Mouse (Mus musculus) ES-Bruce4 (cell line): ENCODE measurements around the gene Olfr344. TPM values are rescaled to one million over a fixed set of nuclear protein-coding genes. Genes with fewer than 3 reads are reported as not detected.

Experiments
- H3K27ac ChIP-seq: 2 replicates; pipeline ENCODE4 v1.5.1; 2012; ENCODE audit warnings: low read length, inconsistent platforms; ENCODE audit not compliant: insufficient read depth
- H3K27me3 ChIP-seq: 2 replicates; pipeline ENCODE4 v1.6.1; 2012; ENCODE audit warnings: mild to moderate bottlenecking, low read length, inconsistent platforms; ENCODE audit not compliant: control insufficient read depth, poor library complexity, insufficient read depth, severe bottlenecking
- H3K36me3 ChIP-seq: 2 replicates; pipeline ENCODE4 v1.6.1; 2012; ENCODE audit warnings: inconsistent platforms, mild to moderate bottlenecking, low read length, moderate library complexity; ENCODE audit not compliant: control insufficient read depth, poor library complexity, insufficient read depth, severe bottlenecking
- H3K4me1 ChIP-seq: one replicate; pipeline ENCODE4 v1.8.1; 2011; ENCODE audit warnings: low read length; ENCODE audit not compliant: control insufficient read depth, insufficient read depth
- H3K4me3 ChIP-seq: 2 replicates; pipeline ENCODE4 v1.5.1; 2011; ENCODE audit warnings: low read depth, mild to moderate bottlenecking, low read length
- H3K9ac ChIP-seq: 2 replicates; pipeline ENCODE4 v1.6.1; 2012; ENCODE audit warnings: low read depth, mild to moderate bottlenecking, inconsistent platforms; ENCODE audit not compliant: poor library complexity, severe bottlenecking
- H3K9me3 ChIP-seq: replicated peaks from 2 replicates; pipeline ENCODE4 v1.6.1; 2012; ENCODE audit warnings: mild to moderate bottlenecking, low read length, inconsistent platforms; ENCODE audit not compliant: control insufficient read depth, poor library complexity, insufficient read depth, severe bottlenecking
- CTCF ChIP-seq: IDR thresholded peaks from one replicate; pipeline ENCODE4 v1.8.1; 2011; ENCODE audit warnings: low read depth, low read length
- EP300 ChIP-seq: IDR thresholded peaks from 2 replicates; pipeline ENCODE4 v1.6.1; 2011; ENCODE audit warnings: low read depth, low read length; ENCODE audit not compliant: insufficient read depth
- POLR2A ChIP-seq: IDR thresholded peaks from one replicate; pipeline ENCODE4 v1.8.1; 2011; ENCODE audit warnings: low read length; ENCODE audit not compliant: insufficient read depth
- polyA plus RNA-seq: library from polyadenylated mRNA; stranded (reverse); fragments of >200 nt; gene quantifications from 2 replicates; pipeline ENCODE4 v1.2.4, GENCODE M21; 2011; ENCODE audit warnings: low read depth; ENCODE audit not compliant: missing spikeins, insufficient read depth, insufficient read length

Olfr344 gene
- 0.10 TPM in 1 of 2 replicates, not detected in the other for polyA plus RNA-seq

- TF ChIP-seq POLR2A (no peak), EP300 (no peak), CTCF (no peak)
- H3K27ac ChIP-seq: no peak within 1 kb of the TSS
- no peaks in the 10 kb centered on the region for H3K27me3 ChIP-seq
- no peaks in the 10 kb centered on the region for H3K9me3 ChIP-seq
- H3K4me3 ChIP-seq: no peak within 1 kb of the TSS
- H3K36me3 ChIP-seq: no peaks in the 10 kb centered on the region
- no peaks in the 10 kb centered on the region for H3K4me1 ChIP-seq
- H3K9ac ChIP-seq: no peak within 1 kb of the TSS
These were observed at the start of gene Olfr344 for GRCm38 (mm10) chr2:36566362-36566761. Olfr344 (plus strand) TSS chr2:36566662.

DNA sequence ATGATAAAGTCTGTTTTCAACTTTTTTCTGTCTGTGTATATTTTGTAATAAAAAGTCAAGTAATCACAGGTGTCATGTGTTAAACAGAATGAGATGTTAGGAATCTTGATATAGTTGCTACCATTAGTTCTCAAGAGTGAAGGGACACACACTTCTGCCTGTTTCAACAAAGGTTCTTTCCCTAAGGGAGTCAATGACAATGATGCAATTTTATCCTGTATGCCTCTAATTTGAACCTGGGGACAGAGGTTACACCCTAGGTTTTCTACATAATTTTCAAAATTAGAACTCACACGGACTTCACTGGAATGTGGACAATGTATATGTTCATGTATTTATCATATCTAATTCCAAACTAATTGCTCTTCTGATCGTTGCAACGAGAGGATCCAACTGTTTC lies 41.8 kb upstream of the Olfr344 start, which contains the start of gene Olfr342:
Olfr342 (plus strand) TSS at position 301 of the 400 bp plus-strand sequence.
- TF ChIP-seq CTCF (no peak), POLR2A (no peak), EP300 (no peak)
- Histone ChIP-seq H3K9me3 (no peaks in the 10 kb centered on the region), H3K36me3 (no peaks in the 10 kb centered on the region), H3K27me3 (no peaks in the 10 kb centered on the region), H3K4me3 (no peak within 1 kb of the TSS), H3K9ac (no peak within 1 kb of the TSS), H3K4me1 (no peaks in the 10 kb centered on the region), H3K27ac (no peak within 1 kb of the TSS)

DNA sequence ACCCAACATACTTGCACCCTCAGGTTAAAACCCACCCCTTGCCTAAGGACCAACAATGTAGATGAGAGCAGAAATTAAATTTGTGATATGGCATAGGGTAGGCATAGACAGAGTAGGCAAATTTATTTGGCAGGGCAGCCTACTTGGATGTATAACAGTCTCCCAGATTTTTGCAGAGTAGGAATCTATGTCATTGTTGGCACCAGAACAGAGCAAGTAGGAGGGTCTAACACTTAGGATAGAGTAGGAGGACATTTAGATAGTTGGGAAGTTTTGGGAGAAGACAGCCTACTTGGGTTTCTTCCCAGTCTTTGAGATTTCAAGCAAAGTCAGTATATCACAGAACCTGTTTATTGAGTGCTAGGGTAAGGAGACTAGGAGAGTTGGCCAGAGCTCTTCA lies 1.3 kb upstream of the Olfr344 start:
- Histone ChIP-seq H3K27ac (no peak overlapping the region), H3K9ac (no peak overlapping the region), H3K27me3 (no peaks in the 10 kb centered on the region), H3K4me1 (no peaks in the 10 kb centered on the region), H3K36me3 (no peaks in the 10 kb centered on the region), H3K4me3 (no peak overlapping the region), H3K9me3 (no peaks in the 10 kb centered on the region)
- TF ChIP-seq CTCF: no peak
- TF ChIP-seq EP300: no peak
- TF ChIP-seq POLR2A: no peak

- Histone ChIP-seq H3K36me3 (no peaks in the 10 kb centered on the region), H3K9me3 (no peaks in the 10 kb centered on the region), H3K9ac (no peak overlapping the region), H3K4me3 (no peak overlapping the region), H3K27ac (no peak overlapping the region), H3K27me3 (no peaks in the 10 kb centered on the region), H3K4me1 (no peaks in the 10 kb centered on the region)
- no peak for TF ChIP-seq EP300
- no peak for TF ChIP-seq POLR2A
- TF ChIP-seq CTCF: no peak
These were observed 560 bp downstream of the Olfr344 start for GRCm38 (mm10) chr2:36567022-36567421.

DNA sequence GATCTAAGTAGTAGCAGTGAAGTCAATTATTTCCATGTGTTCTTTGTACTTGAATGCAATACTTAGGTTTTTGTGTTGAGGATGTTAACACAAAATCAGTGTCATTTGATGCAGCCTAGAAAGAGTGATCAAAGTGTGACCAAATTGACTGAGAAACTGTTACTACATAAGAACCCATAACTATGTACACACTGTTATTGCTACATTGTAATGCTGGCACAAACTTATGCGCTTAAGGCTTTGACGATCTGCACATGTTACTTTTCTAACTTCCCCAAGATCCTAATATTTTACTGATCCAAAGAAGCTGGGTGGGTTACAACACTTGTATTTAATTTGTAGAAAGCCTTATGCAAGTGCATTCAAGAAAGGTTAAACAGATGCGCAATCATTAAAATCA lies 1.4 kb downstream of the Olfr344 start:
- Histone ChIP-seq H3K9ac (no peak overlapping the region), H3K4me3 (no peak overlapping the region), H3K27me3 (no peaks in the 10 kb centered on the region), H3K36me3 (no peaks in the 10 kb centered on the region), H3K27ac (no peak overlapping the region), H3K9me3 (no peaks in the 10 kb centered on the region), H3K4me1 (no peaks in the 10 kb centered on the region)
- TF ChIP-seq EP300 (no peak), POLR2A (no peak), CTCF (no peak)

Other genes with a start within 250 kb of the Olfr344 start
- gene Olfr338, start 193.1 kb upstream of the Olfr344 start, polyA plus RNA-seq: not detected in 2 replicates
- not detected in 2 replicates for gene Olfr339, start 147.7 kb upstream of the Olfr344 start, polyA plus RNA-seq
- gene Olfr340, start 114.1 kb upstream of the Olfr344 start, polyA plus RNA-seq: not detected in 2 replicates
- not detected in 2 replicates for gene Olfr341, start 84.2 kb upstream of the Olfr344 start, polyA plus RNA-seq
- not detected in 2 replicates for gene Olfr342, start 41.7 kb upstream of the Olfr344 start, polyA plus RNA-seq
- gene Olfr345, start 73.4 kb downstream of the Olfr344 start, polyA plus RNA-seq: not detected in 2 replicates
- not detected in 2 replicates for gene Olfr346, start 119.1 kb downstream of the Olfr344 start, polyA plus RNA-seq
- gene Olfr347, start 165.2 kb downstream of the Olfr344 start, polyA plus RNA-seq: not detected in 2 replicates
- not detected in 2 replicates for gene Olfr348, start 217.6 kb downstream of the Olfr344 start, polyA plus RNA-seq
- gene Olfr50, start 223.9 kb downstream of the Olfr344 start, polyA plus RNA-seq: not detected in 2 replicates